Mouse (Mus musculus) erythroblast, embryonic 14.5 days (primary cell): Measurements from ENCODE around the gene Sycn.

Experiments used
- GATA1 ChIP-seq: IDR thresholded peaks from 2 replicates; pipeline ENCODE4 v1.6.1; 2012; ENCODE audit warnings: low read length, inconsistent platforms, mixed read lengths
- TAL1 ChIP-seq: IDR thresholded peaks from 3 replicates; pipeline ENCODE4 v1.6.1; 2012; ENCODE audit warnings: low read length, inconsistent platforms, mixed read lengths

- TF ChIP-seq GATA1 (no peak), TAL1 (no peak)
Observed at GRCm38 (mm10) chr7:28532005-28532404, 8.7 kb upstream of the Sycn start.
